Mouse (Mus musculus): ENCODE results near the gene Nrros. TPM values are rescaled to one million over a fixed set of nuclear protein-coding genes. Genes with fewer than 3 reads are reported as not detected.
A peak's percentile ranks its signal among the peaks of the same experiment; 100 is the strongest.
"Not testable (repeated sequence)": the region's sequence is repeated elsewhere in the genome, so short reads cannot be mapped to it uniquely, and the experiment has no call there.

The Nrros gene
- polyA plus RNA-seq, 1 experiment from 2014 or later = 6.6 TPM

- Histone ChIP-seq H3K27ac (ENCODE audit: low read depth, low read length) (no peak overlapping the region), H3K4me3 (ENCODE audit: low read depth, low read length) (no peak overlapping the region), H3K36me3 (ENCODE audit: control insufficient read depth, insufficient read depth, low read length) (peaks cover 9% of the 10 kb centered on the region; the same call in 1 of the 2 replicates), H3K27me3 (ENCODE audit: control insufficient read depth, insufficient read depth, low read length) (no peaks in the 10 kb centered on the region), H3K4me1 (ENCODE audit: control insufficient read depth, insufficient read depth, low read length) (no peaks in the 10 kb centered on the region), H3K9me3 (replicated peaks; ENCODE audit: control insufficient read depth, low read length) (no peaks in the 10 kb centered on the region), H3K4me2 (no peak overlapping the region), H3K9ac (ENCODE audit: low read depth, low read length) (no peak overlapping the region)
- WGBS (ENCODE audit: insufficient replicate concordance) = 93% methylated on average over 1 of the region's 1 CpGs
- no peak for ATAC-seq (replicated peaks; ENCODE audit: insufficient number of reproducible peaks, low FRiP score, low TSS enrichment)
Observed at GRCm38 (mm10) chr16:32105698-32106097, 59.7 kb downstream of the Nrros start.

GRCm38 (mm10) chr16:32102295-32102694 lies 63.1 kb downstream of the Nrros start:
- peaks cover 9% of the 10 kb centered on the region; the same call in 1 of the 2 replicates for H3K36me3 ChIP-seq (ENCODE audit: control insufficient read depth, insufficient read depth, low read length)
- ATAC-seq (replicated peaks; ENCODE audit: insufficient number of reproducible peaks, low FRiP score, low TSS enrichment) = no peak
- H3K9ac ChIP-seq (ENCODE audit: low read depth, low read length) = no peak overlapping the region
- H3K4me3 ChIP-seq (ENCODE audit: low read depth, low read length) = no peak overlapping the region
- no peaks in the 10 kb centered on the region for H3K9me3 ChIP-seq (replicated peaks; ENCODE audit: control insufficient read depth, low read length)
- peaks cover 6% of the 10 kb centered on the region; the same call in 1 of the 2 replicates for H3K4me1 ChIP-seq (ENCODE audit: control insufficient read depth, insufficient read depth, low read length)
- WGBS (ENCODE audit: insufficient replicate concordance) = 86% methylated on average over 13 of the region's 13 CpGs
- H3K27ac ChIP-seq (ENCODE audit: low read depth, low read length) = no peak overlapping the region
- no peak overlapping the region for H3K4me2 ChIP-seq
- no peaks in the 10 kb centered on the region for H3K27me3 ChIP-seq (ENCODE audit: control insufficient read depth, insufficient read depth, low read length)

GRCm38 (mm10) chr16:32099638-32100150 lies 65.7 kb downstream of the Nrros start, which contains the start of the genes Pigx and Cep19:
Pigx (minus strand) TSS chr16:32099740.
Cep19 (plus strand) TSS chr16:32099800.
- peak within 1 kb of the TSS; percentile 91 for H3K9ac ChIP-seq (ENCODE audit: low read depth, low read length)
- H3K4me3 ChIP-seq (ENCODE audit: low read depth, low read length) = peak within 1 kb of the TSS; percentile 94
- under 1% methylated on average over 34 of the region's 34 CpGs for WGBS (ENCODE audit: insufficient replicate concordance)
- no peaks in the 10 kb centered on the region for H3K27me3 ChIP-seq (ENCODE audit: control insufficient read depth, insufficient read depth, low read length)
- peak within 1 kb of the TSS; percentile 90 for H3K4me2 ChIP-seq
- no peaks in the 10 kb centered on the region for H3K9me3 ChIP-seq (replicated peaks; ENCODE audit: control insufficient read depth, low read length)
- ATAC-seq (replicated peaks; ENCODE audit: insufficient number of reproducible peaks, low FRiP score, low TSS enrichment) = peak; percentile 91
- peaks cover 6% of the 10 kb centered on the region; the same call in 1 of the 2 replicates for H3K4me1 ChIP-seq (ENCODE audit: control insufficient read depth, insufficient read depth, low read length)
- peak within 1 kb of the TSS; percentile 85 for H3K27ac ChIP-seq (ENCODE audit: low read depth, low read length)
- H3K36me3 ChIP-seq (ENCODE audit: control insufficient read depth, insufficient read depth, low read length) = peaks cover 7% of the 10 kb centered on the region

- under 1% methylated on average over 39 of the region's 39 CpGs for WGBS (ENCODE audit: insufficient replicate concordance)
- peak overlapping the region; percentile 94 for H3K4me3 ChIP-seq (ENCODE audit: low read depth, low read length)
- ATAC-seq (replicated peaks; ENCODE audit: insufficient number of reproducible peaks, low FRiP score, low TSS enrichment) = peak; percentile 71; the same call in 1 of the 2 replicates
Observed at GRCm38 (mm10) chr16:32098897-32099637, 66.3 kb downstream of the Nrros start.

DNA sequence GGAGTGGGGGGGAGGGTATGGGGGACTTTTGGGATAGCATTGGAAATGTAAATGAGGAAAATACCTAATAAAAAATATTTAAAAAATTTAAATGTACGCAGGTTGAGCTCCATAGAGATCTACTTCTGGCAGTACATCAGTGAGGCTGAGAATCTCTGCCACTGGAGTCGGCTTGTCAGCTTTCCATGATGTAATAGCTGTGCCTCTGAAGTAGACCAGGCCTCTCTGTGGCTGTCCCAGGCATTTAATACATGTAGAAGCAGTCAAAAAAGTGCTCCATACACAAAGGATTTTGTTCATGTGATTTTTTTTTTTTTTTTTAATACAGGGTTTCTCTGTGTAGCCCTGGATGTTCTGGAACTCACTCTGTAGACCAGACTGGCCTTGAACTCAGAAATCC lies 67.6 kb downstream of the Nrros start:
- not testable (repeated sequence) for H3K36me3 ChIP-seq (ENCODE audit: control insufficient read depth, insufficient read depth, low read length); H3K27me3 ChIP-seq (ENCODE audit: control insufficient read depth, insufficient read depth, low read length); H3K4me2 ChIP-seq; H3K9ac ChIP-seq (ENCODE audit: low read depth, low read length); H3K4me1 ChIP-seq (ENCODE audit: control insufficient read depth, insufficient read depth, low read length); H3K27ac ChIP-seq (ENCODE audit: low read depth, low read length); H3K9me3 ChIP-seq (replicated peaks; ENCODE audit: control insufficient read depth, low read length); ATAC-seq (replicated peaks; ENCODE audit: insufficient number of reproducible peaks, low FRiP score, low TSS enrichment); H3K4me3 ChIP-seq (ENCODE audit: low read depth, low read length)
- 73% methylated on average over 2 of the region's 2 CpGs for WGBS (ENCODE audit: insufficient replicate concordance)

More at GRCm38 (mm10) chr16:32098897-32099637, 66.3 kb downstream of the Nrros start:
- peaks cover 9% of the 10 kb centered on the region for H3K36me3 ChIP-seq (ENCODE audit: control insufficient read depth, insufficient read depth, low read length)
- H3K27me3 ChIP-seq (ENCODE audit: control insufficient read depth, insufficient read depth, low read length) = no peaks in the 10 kb centered on the region
- no peaks in the 10 kb centered on the region for H3K9me3 ChIP-seq (replicated peaks; ENCODE audit: control insufficient read depth, low read length)
- peak overlapping the region; percentile 90 for H3K4me2 ChIP-seq
- peak overlapping the region; percentile 91 for H3K9ac ChIP-seq (ENCODE audit: low read depth, low read length)
- H3K27ac ChIP-seq (ENCODE audit: low read depth, low read length) = peak overlapping the region; percentile 85
- H3K4me1 ChIP-seq (ENCODE audit: control insufficient read depth, insufficient read depth, low read length) = peaks cover 6% of the 10 kb centered on the region; the same call in 1 of the 2 replicates

Other genes starting within 250 kb of the Nrros start
- gene Pigz, start 231.7 kb downstream of the Nrros start, polyA plus RNA-seq (2014; fragmentation: Nextera tagmentation; extraction: Ambion mirVana) = 0.55 TPM in 1 of 2 replicates, not detected in the other
- gene 0610012G03Rik, start 217.1 kb downstream of the Nrros start, polyA plus RNA-seq (2014; fragmentation: Nextera tagmentation; extraction: Ambion mirVana) = 105 and 113 TPM in 2 replicates
- 87.5 and 90.0 TPM in 2 replicates for gene Ncbp2, start 217.1 kb downstream of the Nrros start, polyA plus RNA-seq (2014; fragmentation: Nextera tagmentation; extraction: Ambion mirVana)
- 9.8 and 10.9 TPM in 2 replicates for gene Senp5, start 162.3 kb downstream of the Nrros start, polyA plus RNA-seq (2014; fragmentation: Nextera tagmentation; extraction: Ambion mirVana)
- 33.9 and 37.5 TPM in 2 replicates for gene Pak2, start 86.3 kb downstream of the Nrros start, polyA plus RNA-seq (2014; fragmentation: Nextera tagmentation; extraction: Ambion mirVana)
- gene Pigx, start 65.9 kb downstream of the Nrros start, polyA plus RNA-seq (2014; fragmentation: Nextera tagmentation; extraction: Ambion mirVana) = 86.3 and 91.7 TPM in 2 replicates
- gene Cep19, start 65.8 kb downstream of the Nrros start, polyA plus RNA-seq (2014; fragmentation: Nextera tagmentation; extraction: Ambion mirVana) = 22.0 and 24.4 TPM in 2 replicates
- gene Bex6, start 14.2 kb upstream of the Nrros start, polyA plus RNA-seq (2014; fragmentation: Nextera tagmentation; extraction: Ambion mirVana) = 0.42 TPM in 1 of 2 replicates, not detected in the other
- gene Fbxo45, start 81.6 kb upstream of the Nrros start, polyA plus RNA-seq (2014; fragmentation: Nextera tagmentation; extraction: Ambion mirVana) = 11.2 and 12.4 TPM in 2 replicates
- 11.1 and 14.3 TPM in 2 replicates for gene Wdr53, start 81.6 kb upstream of the Nrros start, polyA plus RNA-seq (2014; fragmentation: Nextera tagmentation; extraction: Ambion mirVana)
- gene Smco1, start 105.9 kb upstream of the Nrros start, polyA plus RNA-seq (2014; fragmentation: Nextera tagmentation; extraction: Ambion mirVana) = not detected in 2 replicates
- 17.3 and 18.7 TPM in 2 replicates for gene Rnf168, start 111.9 kb upstream of the Nrros start, polyA plus RNA-seq (2014; fragmentation: Nextera tagmentation; extraction: Ambion mirVana)
- 21.0 and 22.2 TPM in 2 replicates for gene Ubxn7, start 166.7 kb upstream of the Nrros start, polyA plus RNA-seq (2014; fragmentation: Nextera tagmentation; extraction: Ambion mirVana)
- gene Tm4sf19, start 234.9 kb upstream of the Nrros start, polyA plus RNA-seq (2014; fragmentation: Nextera tagmentation; extraction: Ambion mirVana) = not detected in 2 replicates